Mouse (Mus musculus) lung, adult 2 months (tissue): ENCODE results near the gene Atp1b3. TPM values are rescaled to one million over a fixed set of nuclear protein-coding genes. Genes with fewer than 3 reads are reported as not detected.
A peak's percentile ranks its signal among the peaks of the same experiment; 100 is the strongest.
"Not testable (repeated sequence)": the region's sequence is repeated elsewhere in the genome, so short reads cannot be mapped to it uniquely, and the experiment has no call there.

ENCODE experiments used
- DNase-seq: peaks from one replicate; pipeline ENCODE4 v3.0.0; 2022
- H3K4me1 ChIP-seq: fragments of 200-500 bp; 2 replicates; pipeline ENCODE4 v1.6.1; 2011; ENCODE audit warnings: low read length; ENCODE audit not compliant: control insufficient read depth, insufficient read depth
- H3K4me3 ChIP-seq: fragments of 200-500 bp; replicated peaks from 2 replicates; pipeline ENCODE3; 2011; ENCODE audit warnings: low read depth, mild to moderate bottlenecking, control low read depth, low read length; ENCODE audit errors: extremely low read depth
- CTCF ChIP-seq: fragments of 200-500 bp; IDR thresholded peaks from 2 replicates; pipeline ENCODE4 v1.5.1; 2011; ENCODE audit warnings: mild to moderate bottlenecking, low read length, control low read depth; ENCODE audit not compliant: insufficient read depth
- POLR2A ChIP-seq: fragments of 200-500 bp; IDR thresholded peaks from 2 replicates; pipeline ENCODE4 v1.6.1; 2011; ENCODE audit warnings: low read depth, mild to moderate bottlenecking, control low read depth, low read length, borderline replicate concordance; ENCODE audit errors: extremely low read depth
- WGBS: fragments of 180-500 bp; shearing (Covaris S2); methylation state at CpG from one replicate; pipeline ENCODE4 v1.1.7; 2018; 5-methylcytosine and 5-hydroxymethylcytosine counted together
- polyA plus RNA-seq: library from polyadenylated mRNA; depleted of rRNA; stranded (reverse); fragments of >200 nt; gene quantifications from 2 replicates; pipeline ENCODE4 v1.2.3, GENCODE M21; 2012; rRNA removed

Atp1b3 gene
- polyA plus RNA-seq = 98.2 and 101 TPM in 2 replicates

DNA sequence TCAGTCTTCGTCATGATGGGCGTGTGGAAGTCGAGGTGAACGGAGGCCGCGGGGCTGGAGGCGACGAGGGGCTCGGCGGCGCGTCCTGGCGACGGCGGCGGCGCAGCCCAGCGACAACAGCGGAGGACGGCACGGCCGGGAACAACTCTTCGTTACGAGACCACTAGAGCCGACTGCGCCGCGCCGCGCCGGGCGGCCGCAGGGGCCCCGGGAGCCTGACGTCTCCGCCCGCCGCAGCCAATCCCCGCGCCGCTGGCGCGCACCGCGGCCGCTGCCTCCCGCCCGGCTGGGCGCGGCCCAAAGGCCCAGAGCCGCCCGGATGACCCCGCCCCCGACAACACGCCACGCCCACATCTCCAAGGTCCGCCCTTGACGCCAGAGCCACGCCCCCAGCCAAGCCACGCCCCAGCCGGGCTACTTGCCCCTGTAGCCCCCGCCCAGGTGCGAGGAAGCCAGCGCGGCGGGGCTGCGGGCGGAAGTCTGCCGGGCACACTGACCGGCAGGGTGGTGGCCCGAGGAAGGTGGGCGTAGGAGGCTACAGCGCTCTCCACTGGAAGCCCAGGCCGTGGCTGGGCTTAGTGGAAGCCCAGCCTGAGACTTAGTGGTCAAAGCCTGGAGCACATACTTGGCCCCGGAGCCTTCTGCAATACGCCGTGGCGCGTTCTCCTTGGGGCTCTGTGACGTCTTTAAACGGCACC lies at the start of gene Atp1b3:
Gene Atp1b3 (minus strand): TSS at position 302 of the 698 bp plus-strand sequence.
- Histone ChIP-seq H3K4me1 (peaks cover 2% of the 10 kb centered on the region), H3K4me3 (peak within 1 kb of the TSS; percentile 82)
- peak; percentile 100 for DNase-seq
- under 1% methylated on average over 81 of the region's 81 CpGs for WGBS
- TF ChIP-seq POLR2A (peak; percentile 94), CTCF (no peak)

DNA sequence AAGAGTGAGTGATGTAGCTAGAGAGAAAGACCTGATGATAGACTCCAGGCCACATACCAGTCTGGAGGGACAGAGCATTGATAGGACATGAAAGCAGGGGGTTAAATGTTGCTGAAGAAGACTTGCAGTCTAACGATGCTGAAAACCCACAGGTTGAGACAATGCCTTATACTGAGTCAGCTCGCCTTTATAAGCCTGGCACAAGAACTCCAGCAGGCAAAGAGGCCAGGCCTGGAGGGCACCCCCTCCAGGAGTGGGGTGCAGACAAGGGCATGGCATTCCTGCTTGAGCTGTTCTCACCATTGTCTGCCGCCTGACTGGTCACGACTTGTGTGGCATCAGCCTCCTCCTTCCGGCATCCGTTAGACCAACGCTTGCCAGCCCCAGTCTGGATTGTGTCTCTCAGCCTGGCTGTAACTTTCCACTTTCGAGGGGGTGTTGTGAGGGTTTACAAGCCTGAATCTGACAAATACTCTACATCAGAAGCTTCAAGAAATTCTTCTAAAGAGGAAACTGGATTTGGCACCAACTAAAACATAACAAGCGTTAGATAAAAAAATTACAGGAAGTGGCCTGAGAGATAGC lies 48.7 kb upstream of the Atp1b3 start:
- DNase-seq = no peak
- Histone ChIP-seq H3K4me3 (no peak overlapping the region), H3K4me1 (peaks cover 7% of the 10 kb centered on the region)
- TF ChIP-seq CTCF = no peak
- no peak for TF ChIP-seq POLR2A
- WGBS = 44% methylated on average over 9 of the region's 9 CpGs

DNA sequence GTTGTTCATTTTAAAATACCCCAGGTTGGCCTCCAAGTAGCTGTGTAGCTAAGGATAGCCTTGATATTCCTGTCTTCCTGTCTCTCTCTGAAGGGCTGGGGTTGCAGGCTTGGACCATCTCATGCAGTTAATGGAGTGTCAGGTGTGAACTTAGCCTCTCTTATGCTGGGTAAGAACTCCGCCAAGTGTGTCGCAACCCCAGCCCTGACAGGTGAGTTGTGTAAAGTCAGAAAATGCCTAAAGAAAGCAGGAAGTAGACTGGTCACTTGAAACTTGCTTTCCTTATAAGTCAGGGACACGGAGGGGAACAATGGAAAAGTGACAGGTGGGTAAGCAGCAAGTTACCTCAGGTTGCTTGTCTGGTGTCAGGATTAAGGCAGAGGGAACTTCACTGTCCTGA lies 40.1 kb upstream of the Atp1b3 start:
- H3K4me3 ChIP-seq = no peak overlapping the region
- WGBS = 71% methylated on average over 3 of the region's 3 CpGs
- DNase-seq = peak; percentile 51
- no peaks in the 10 kb centered on the region for H3K4me1 ChIP-seq
- no peak for TF ChIP-seq POLR2A
- TF ChIP-seq CTCF = no peak

DNA sequence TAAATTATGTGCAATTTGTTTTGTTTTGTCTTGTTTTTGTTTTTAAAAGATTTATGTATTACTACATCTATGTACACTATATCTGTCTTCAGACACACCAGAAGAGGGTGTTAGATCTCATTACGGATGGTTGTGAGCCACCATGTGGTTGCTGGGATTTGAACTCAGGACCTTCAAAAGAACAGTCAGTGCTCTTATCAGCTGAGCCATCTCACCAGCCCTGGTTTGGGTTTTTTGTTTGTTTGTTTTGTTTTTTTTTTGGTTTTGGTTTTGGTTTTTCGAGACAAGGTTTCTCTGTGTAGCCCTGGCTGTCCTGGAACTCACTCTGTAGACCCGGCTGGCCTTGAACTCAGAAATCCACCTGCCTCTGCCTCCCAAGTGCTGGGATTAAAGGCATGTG lies 35.7 kb upstream of the Atp1b3 start:
- H3K4me1 ChIP-seq, H3K4me3 ChIP-seq, DNase-seq: not testable (repeated sequence)
- 89% methylated on average over 3 of the region's 3 CpGs for WGBS

DNA sequence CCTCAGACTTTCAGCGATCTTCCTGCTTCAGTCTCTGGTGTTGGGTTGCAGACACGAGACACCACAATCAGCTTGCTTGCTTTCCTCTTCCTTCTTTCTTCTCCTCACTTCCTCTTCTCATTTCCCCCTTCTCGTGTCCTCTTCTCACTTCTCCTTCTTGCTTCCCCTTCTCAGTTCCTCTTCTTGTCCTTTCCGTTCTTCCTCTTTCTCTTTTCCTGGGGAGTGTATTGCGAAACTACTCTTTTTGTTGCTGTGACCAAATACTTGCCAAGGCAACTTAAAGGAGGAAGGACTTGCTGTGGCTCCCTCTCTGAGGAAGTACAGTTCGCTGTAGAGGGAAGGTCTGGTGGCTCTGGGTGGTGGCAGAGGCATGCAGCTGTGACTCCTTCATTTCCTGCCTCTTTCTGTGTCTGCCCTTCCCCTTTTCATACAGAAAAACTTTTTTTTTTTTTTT lies 35.2 kb upstream of the Atp1b3 start:
- no peak overlapping the region for H3K4me3 ChIP-seq
- 33% methylated on average over 6 of the region's 6 CpGs for WGBS
- no peak for DNase-seq
- 0 out of 2 replicates have a peak, but pooled peaks cover 6% of the 10 kb centered on the region for H3K4me1 ChIP-seq
- TF ChIP-seq POLR2A (no peak), CTCF (no peak)

DNA sequence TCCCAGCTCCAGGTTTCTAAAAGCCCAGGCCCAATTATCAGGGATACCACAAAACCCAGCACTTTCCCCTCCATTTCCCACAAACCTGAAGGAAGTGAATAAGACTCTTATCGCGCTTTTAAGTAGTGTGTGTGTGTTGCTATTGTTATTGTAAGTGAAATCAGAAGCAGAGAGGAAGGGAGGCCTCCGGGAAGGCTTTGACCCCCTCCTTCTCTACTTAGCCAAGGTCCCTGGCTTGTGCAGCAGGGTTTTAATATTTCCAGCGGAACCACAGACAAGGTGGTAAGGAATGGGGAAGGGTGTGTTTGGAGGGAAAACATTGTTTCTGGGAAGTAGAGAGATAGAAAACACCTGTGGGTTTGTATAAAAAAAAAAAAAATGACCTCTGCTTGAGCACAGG lies 34.4 kb upstream of the Atp1b3 start:
- 24% methylated on average over 4 of the region's 4 CpGs for WGBS
- 0 out of 2 replicates have a peak, but pooled peaks cover 6% of the 10 kb centered on the region for H3K4me1 ChIP-seq
- no peak for TF ChIP-seq CTCF
- no peak for TF ChIP-seq POLR2A
- no peak for DNase-seq
- H3K4me3 ChIP-seq = no peak overlapping the region

DNA sequence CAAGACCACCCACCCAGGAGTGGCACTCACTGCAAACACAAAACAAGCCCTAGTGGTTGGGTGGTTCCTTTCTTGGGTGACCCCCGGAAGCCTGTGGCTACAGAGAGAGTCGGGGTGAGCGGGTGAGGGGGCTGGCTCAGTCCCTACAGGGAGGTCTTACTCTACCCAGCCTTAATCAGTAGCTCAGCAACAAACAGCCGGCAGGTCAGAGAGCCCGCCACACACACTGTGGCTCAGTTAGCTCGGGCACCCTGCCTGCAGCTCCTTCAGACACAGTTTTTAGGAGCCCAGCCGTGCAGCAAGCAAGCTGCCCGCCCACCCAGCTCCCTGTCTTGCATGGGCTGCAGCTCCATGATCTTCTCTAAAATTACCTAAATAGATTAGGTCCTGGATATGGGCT lies 33.9 kb upstream of the Atp1b3 start:
- 0 out of 2 replicates have a peak, but pooled peaks cover 6% of the 10 kb centered on the region for H3K4me1 ChIP-seq
- DNase-seq = no peak
- H3K4me3 ChIP-seq = no peak overlapping the region
- 53% methylated on average over 8 of the region's 8 CpGs for WGBS
- no peak for TF ChIP-seq CTCF
- no peak for TF ChIP-seq POLR2A

DNA sequence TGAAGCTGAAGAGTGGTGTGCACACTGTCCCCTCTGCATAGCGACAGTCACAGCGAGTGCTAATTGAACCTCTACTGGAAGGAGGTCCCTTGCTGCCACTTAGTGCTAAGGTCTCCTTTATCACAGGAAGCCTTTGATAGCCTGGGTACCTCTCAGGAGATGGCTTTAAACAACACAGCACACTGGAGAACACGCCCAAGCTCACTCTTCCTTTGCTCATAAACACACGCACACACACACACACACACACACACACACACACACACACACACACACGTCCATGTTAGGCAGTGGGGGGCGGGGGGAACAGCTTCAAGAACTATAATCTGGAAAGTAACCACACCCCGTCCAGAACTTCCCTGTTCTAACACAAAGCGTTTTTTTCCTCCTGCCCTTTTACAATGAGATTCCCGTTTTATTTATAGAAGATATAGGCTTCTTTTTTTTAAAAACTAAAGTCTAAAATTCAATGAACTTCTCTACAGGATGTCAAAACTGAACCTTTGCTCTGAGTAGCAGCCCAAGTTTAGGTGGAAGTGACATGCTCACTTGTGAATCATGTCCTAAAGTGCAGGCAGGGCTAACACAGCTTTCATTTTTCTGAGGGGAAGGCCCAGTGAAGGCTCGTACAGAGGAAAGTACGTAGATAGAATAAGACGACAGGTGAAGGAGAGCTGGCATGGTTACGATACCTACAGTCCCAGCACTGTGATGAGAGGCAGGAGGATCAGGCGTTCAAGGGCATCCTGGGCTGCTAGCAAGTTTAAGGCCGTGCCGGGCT lies 30.9 kb upstream of the Atp1b3 start:
- no peak for DNase-seq
- Histone ChIP-seq H3K4me3 (no peak overlapping the region), H3K4me1 (0 out of 2 replicates have a peak, but pooled peaks cover 6% of the 10 kb centered on the region)
- 33% methylated on average over 16 of the region's 16 CpGs for WGBS
- peak; percentile 16; the same call in 1 of the 2 replicates for TF ChIP-seq POLR2A
- TF ChIP-seq CTCF = no peak

DNA sequence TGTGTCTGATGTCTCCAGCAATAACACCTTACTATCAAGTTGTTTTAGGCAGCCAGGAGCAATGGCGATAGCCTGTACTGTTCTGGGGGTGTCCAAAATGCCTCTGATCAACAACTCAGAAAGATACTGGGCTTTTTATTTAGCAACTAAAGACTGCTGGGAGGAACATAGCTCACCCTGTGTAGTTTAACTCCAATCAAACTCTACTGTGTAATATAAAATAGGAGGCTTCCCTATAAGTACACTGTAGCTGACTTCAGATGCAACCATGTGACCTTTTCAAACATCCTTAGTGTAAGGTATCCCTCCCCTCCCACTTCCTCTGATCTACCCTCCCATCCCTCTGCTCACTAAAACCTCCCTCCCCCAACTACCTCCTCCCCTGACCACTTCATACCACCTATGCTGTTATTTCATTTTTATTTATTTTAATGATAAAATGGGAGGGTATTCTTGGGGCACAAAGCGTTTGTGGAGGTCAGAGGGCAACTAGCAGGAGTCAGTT lies 29.5 kb upstream of the Atp1b3 start:
- DNase-seq = no peak
- no peak overlapping the region for H3K4me3 ChIP-seq
- WGBS = 77% methylated on average over 2 of the region's 2 CpGs
- no peak for TF ChIP-seq CTCF
- TF ChIP-seq POLR2A = no peak
- 0 out of 2 replicates have a peak, but pooled peaks cover 6% of the 10 kb centered on the region for H3K4me1 ChIP-seq
